Mouse (Mus musculus): Measurements from ENCODE around the gene Gramd1b. TPM values are rescaled to one million over a fixed set of nuclear protein-coding genes. Genes with fewer than 3 reads are reported as not detected.

Gene Gramd1b
- polyA plus RNA-seq, 1 experiment from 2014 or later = 2.1 TPM

- ATAC-seq (replicated peaks; ENCODE audit: low FRiP score) = no peak
- WGBS = 78% methylated on average over 6 of the region's 6 CpGs
- H3K4me2 ChIP-seq = no peak overlapping the region
- DNase-seq (ENCODE audit: low spot score) = no peak
- H3K4me3 ChIP-seq (ENCODE audit: low read depth, low read length) = no peak overlapping the region
- H3K9me3 ChIP-seq (ENCODE audit: control insufficient read depth, low read length) = no peaks in the 10 kb centered on the region
- no peaks in the 10 kb centered on the region; the same call in 1 of the 2 replicates for H3K4me1 ChIP-seq (replicated peaks; ENCODE audit: control insufficient read depth, insufficient read depth, low read length)
- no peak overlapping the region for H3K9ac ChIP-seq (ENCODE audit: low read depth, low read length)
- H3K36me3 ChIP-seq (ENCODE audit: control insufficient read depth, insufficient read depth, low read length) = no peaks in the 10 kb centered on the region
- H3K27ac ChIP-seq (ENCODE audit: low read depth, low read length) = no peak overlapping the region
- no peaks in the 10 kb centered on the region for H3K27me3 ChIP-seq (replicated peaks; ENCODE audit: control insufficient read depth, insufficient read depth, low read length)
Observed at GRCm38 (mm10) chr9:40399359-40399932, 131.7 kb downstream of the Gramd1b start.

GRCm38 (mm10) chr9:40397471-40398245 is 133.5 kb downstream of the Gramd1b start:
- DNase-seq (ENCODE audit: low spot score) (no peak), ATAC-seq (replicated peaks; ENCODE audit: low FRiP score) (no peak)
- Histone ChIP-seq H3K36me3 (ENCODE audit: control insufficient read depth, insufficient read depth, low read length) (no peaks in the 10 kb centered on the region), H3K9me3 (ENCODE audit: control insufficient read depth, low read length) (no peaks in the 10 kb centered on the region), H3K27ac (ENCODE audit: low read depth, low read length) (no peak overlapping the region), H3K4me3 (ENCODE audit: low read depth, low read length) (no peak overlapping the region), H3K9ac (ENCODE audit: low read depth, low read length) (no peak overlapping the region), H3K27me3 (replicated peaks; ENCODE audit: control insufficient read depth, insufficient read depth, low read length) (no peaks in the 10 kb centered on the region), H3K4me2 (no peak overlapping the region), H3K4me1 (replicated peaks; ENCODE audit: control insufficient read depth, insufficient read depth, low read length) (no peaks in the 10 kb centered on the region; the same call in 1 of the 2 replicates)
- WGBS = 70% methylated on average over 7 of the region's 7 CpGs

GRCm38 (mm10) chr9:40397036-40397435 is 134.1 kb downstream of the Gramd1b start:
- Histone ChIP-seq H3K4me2 (no peak overlapping the region), H3K4me3 (ENCODE audit: low read depth, low read length) (no peak overlapping the region), H3K27ac (ENCODE audit: low read depth, low read length) (no peak overlapping the region), H3K4me1 (replicated peaks; ENCODE audit: control insufficient read depth, insufficient read depth, low read length) (peaks cover under 1% of the 10 kb centered on the region; the same call in 1 of the 2 replicates), H3K9ac (ENCODE audit: low read depth, low read length) (no peak overlapping the region), H3K27me3 (replicated peaks; ENCODE audit: control insufficient read depth, insufficient read depth, low read length) (no peaks in the 10 kb centered on the region), H3K36me3 (ENCODE audit: control insufficient read depth, insufficient read depth, low read length) (no peaks in the 10 kb centered on the region), H3K9me3 (ENCODE audit: control insufficient read depth, low read length) (no peaks in the 10 kb centered on the region)
- DNase-seq (ENCODE audit: low spot score) = no peak
- 23% methylated on average over 2 of the region's 2 CpGs for WGBS
- peak; percentile 68; the same call in 1 of the 2 replicates for ATAC-seq (replicated peaks; ENCODE audit: low FRiP score)

GRCm38 (mm10) chr9:40396171-40396570 is 135.0 kb downstream of the Gramd1b start:
- WGBS = 82% methylated on average over 2 of the region's 2 CpGs
- no peaks in the 10 kb centered on the region for H3K9me3 ChIP-seq (ENCODE audit: control insufficient read depth, low read length)
- no peak for DNase-seq (ENCODE audit: low spot score)

GRCm38 (mm10) chr9:40391852-40392695 is 139.1 kb downstream of the Gramd1b start:
- no peak overlapping the region for H3K9ac ChIP-seq (ENCODE audit: low read depth, low read length)
- 38% methylated on average over 20 of the region's 20 CpGs for WGBS
- peak; percentile 27; the same call in 1 of the 2 replicates for ATAC-seq (replicated peaks; ENCODE audit: low FRiP score)
- no peaks in the 10 kb centered on the region for H3K27me3 ChIP-seq (replicated peaks; ENCODE audit: control insufficient read depth, insufficient read depth, low read length)
- no peak for DNase-seq (ENCODE audit: low spot score)
- H3K4me1 ChIP-seq (replicated peaks; ENCODE audit: control insufficient read depth, insufficient read depth, low read length) = peaks cover 7% of the 10 kb centered on the region; the same call in 1 of the 2 replicates
- H3K27ac ChIP-seq (ENCODE audit: low read depth, low read length) = peak overlapping the region; percentile 7; the same call in 1 of the 2 replicates
- H3K36me3 ChIP-seq (ENCODE audit: control insufficient read depth, insufficient read depth, low read length) = no peaks in the 10 kb centered on the region
- H3K4me3 ChIP-seq (ENCODE audit: low read depth, low read length) = no peak overlapping the region
- no peaks in the 10 kb centered on the region for H3K9me3 ChIP-seq (ENCODE audit: control insufficient read depth, low read length)
- peak overlapping the region; percentile 33 for H3K4me2 ChIP-seq

More at GRCm38 (mm10) chr9:40396171-40396570, 135.0 kb downstream of the Gramd1b start:
- H3K4me3 ChIP-seq (ENCODE audit: low read depth, low read length) = no peak overlapping the region
- no peak overlapping the region for H3K9ac ChIP-seq (ENCODE audit: low read depth, low read length)
- no peak for ATAC-seq (replicated peaks; ENCODE audit: low FRiP score)
- no peaks in the 10 kb centered on the region for H3K36me3 ChIP-seq (ENCODE audit: control insufficient read depth, insufficient read depth, low read length)
- H3K4me1 ChIP-seq (replicated peaks; ENCODE audit: control insufficient read depth, insufficient read depth, low read length) = peaks cover 7% of the 10 kb centered on the region; the same call in 1 of the 2 replicates
- H3K27ac ChIP-seq (ENCODE audit: low read depth, low read length) = no peak overlapping the region
- no peaks in the 10 kb centered on the region for H3K27me3 ChIP-seq (replicated peaks; ENCODE audit: control insufficient read depth, insufficient read depth, low read length)
- H3K4me2 ChIP-seq = no peak overlapping the region

- H3K4me3 ChIP-seq (ENCODE audit: low read depth, low read length) = no peak overlapping the region
- no peak overlapping the region for H3K9ac ChIP-seq (ENCODE audit: low read depth, low read length)
- ATAC-seq (replicated peaks; ENCODE audit: low FRiP score) = no peak
Observed at GRCm38 (mm10) chr9:40391359-40391758, 139.8 kb downstream of the Gramd1b start.

GRCm38 (mm10) chr9:40390904-40391303 is 140.3 kb downstream of the Gramd1b start:
- H3K9ac ChIP-seq (ENCODE audit: low read depth, low read length) = no peak overlapping the region
- 37% methylated on average over 8 of the region's 8 CpGs for WGBS
- peak overlapping the region; percentile 33 for H3K4me2 ChIP-seq
- H3K4me3 ChIP-seq (ENCODE audit: low read depth, low read length) = no peak overlapping the region
- no peaks in the 10 kb centered on the region for H3K9me3 ChIP-seq (ENCODE audit: control insufficient read depth, low read length)
- H3K27me3 ChIP-seq (replicated peaks; ENCODE audit: control insufficient read depth, insufficient read depth, low read length) = no peaks in the 10 kb centered on the region
- H3K27ac ChIP-seq (ENCODE audit: low read depth, low read length) = no peak overlapping the region
- DNase-seq (ENCODE audit: low spot score) (no peak), ATAC-seq (replicated peaks; ENCODE audit: low FRiP score) (peak; percentile 57; the same call in 1 of the 2 replicates)
- peaks cover 7% of the 10 kb centered on the region; the same call in 1 of the 2 replicates for H3K4me1 ChIP-seq (replicated peaks; ENCODE audit: control insufficient read depth, insufficient read depth, low read length)
- H3K36me3 ChIP-seq (ENCODE audit: control insufficient read depth, insufficient read depth, low read length) = no peaks in the 10 kb centered on the region

More at GRCm38 (mm10) chr9:40391359-40391758, 139.8 kb downstream of the Gramd1b start:
- Histone ChIP-seq H3K4me2 (peak overlapping the region; percentile 33), H3K4me1 (replicated peaks; ENCODE audit: control insufficient read depth, insufficient read depth, low read length) (peaks cover 7% of the 10 kb centered on the region; the same call in 1 of the 2 replicates), H3K36me3 (ENCODE audit: control insufficient read depth, insufficient read depth, low read length) (no peaks in the 10 kb centered on the region), H3K27ac (ENCODE audit: low read depth, low read length) (no peak overlapping the region), H3K9me3 (ENCODE audit: control insufficient read depth, low read length) (no peaks in the 10 kb centered on the region), H3K27me3 (replicated peaks; ENCODE audit: control insufficient read depth, insufficient read depth, low read length) (no peaks in the 10 kb centered on the region)
- 66% methylated on average over 17 of the region's 17 CpGs for WGBS
- no peak for DNase-seq (ENCODE audit: low spot score)

- no peak overlapping the region for H3K27ac ChIP-seq (ENCODE audit: low read depth, low read length)
- H3K4me2 ChIP-seq = no peak overlapping the region
- no peak for ATAC-seq (replicated peaks; ENCODE audit: low FRiP score)
- 88% methylated on average over 8 of the region's 8 CpGs for WGBS
- H3K4me1 ChIP-seq (replicated peaks; ENCODE audit: control insufficient read depth, insufficient read depth, low read length) = peaks cover 7% of the 10 kb centered on the region; the same call in 1 of the 2 replicates
- no peak for DNase-seq (ENCODE audit: low spot score)
- no peak overlapping the region for H3K4me3 ChIP-seq (ENCODE audit: low read depth, low read length)
- H3K36me3 ChIP-seq (ENCODE audit: control insufficient read depth, insufficient read depth, low read length) = no peaks in the 10 kb centered on the region
- no peak overlapping the region for H3K9ac ChIP-seq (ENCODE audit: low read depth, low read length)
- H3K27me3 ChIP-seq (replicated peaks; ENCODE audit: control insufficient read depth, insufficient read depth, low read length) = no peaks in the 10 kb centered on the region
- H3K9me3 ChIP-seq (ENCODE audit: control insufficient read depth, low read length) = no peaks in the 10 kb centered on the region
Observed at GRCm38 (mm10) chr9:40390396-40390760, 140.8 kb downstream of the Gramd1b start.

Data from liver, embryonic 11.5 days (tissue).